Mouse (Mus musculus): ENCODE measurements at regions not wholly inside any gene's neighbourhood (a gene's known extent, or its start where the extent isn't known, plus 50 kb on each side); places are given as distances from the start of the nearest gene placed in this dataset.

- TF ChIP-seq CTCF (IDR thresholded peaks at IDR 0.05; ENCODE audit: insufficient read depth, low read length) (no peak), POLR2A (IDR thresholded peaks at IDR 0.05; ENCODE audit: borderline replicate concordance, extremely low read depth, low read depth, low read length) (no peak)
Measured at GRCm38 (mm10) chr13:41997883-41998282, 53.9 kb upstream of the Hivep1 start.

All from lung, adult 2 months (tissue).